Mouse (Mus musculus): Measurements from ENCODE around the gene Gm49776. TPM values are rescaled to one million over a fixed set of nuclear protein-coding genes. Genes with fewer than 3 reads are reported as not detected.

Gene Gm49776
- polyA plus RNA-seq, 1 experiment from 2014 or later, result 1.3 TPM

GRCm38 (mm10) chr16:18233451-18233850 is 24.7 kb downstream of the Gm49776 start:
- no peak overlapping the region for H3K4me3 ChIP-seq (replicated peaks)
- peaks cover 65% of the 10 kb centered on the region for H3K4me1 ChIP-seq (replicated peaks)
- H3K9ac ChIP-seq, result no peak overlapping the region
- no peak for ATAC-seq (ENCODE audit: low read depth)
- H3K27me3 ChIP-seq, result peaks cover 35% of the 10 kb centered on the region
- H3K9me3 ChIP-seq (replicated peaks), result no peaks in the 10 kb centered on the region
- no peak overlapping the region for H3K4me2 ChIP-seq
- 22% methylated on average over 1 of the region's 1 CpGs for WGBS (ENCODE audit: insufficient replicate concordance)
- DNase-seq, result no peak
- H3K27ac ChIP-seq, result no peak overlapping the region
- peaks cover 8% of the 10 kb centered on the region for H3K36me3 ChIP-seq

- H3K4me2 ChIP-seq, result no peak overlapping the region
- WGBS (ENCODE audit: insufficient replicate concordance), result 63% methylated on average over 4 of the region's 4 CpGs
- peaks cover 56% of the 10 kb centered on the region for H3K4me1 ChIP-seq (replicated peaks)
- no peak overlapping the region for H3K27ac ChIP-seq
- DNase-seq, result no peak
- H3K36me3 ChIP-seq, result peaks cover 5% of the 10 kb centered on the region; the same call in 1 of the 2 replicates
- no peak overlapping the region for H3K4me3 ChIP-seq (replicated peaks)
- no peak overlapping the region for H3K9ac ChIP-seq
- peaks cover 35% of the 10 kb centered on the region for H3K27me3 ChIP-seq
- no peaks in the 10 kb centered on the region for H3K9me3 ChIP-seq (replicated peaks)
- ATAC-seq (ENCODE audit: low read depth), result no peak
Observed at GRCm38 (mm10) chr16:18231451-18231850, 26.7 kb downstream of the Gm49776 start.

GRCm38 (mm10) chr16:18231047-18231446 is 27.1 kb downstream of the Gm49776 start:
- no peak overlapping the region for H3K27ac ChIP-seq
- peaks cover 9% of the 10 kb centered on the region; the same call in 1 of the 2 replicates for H3K36me3 ChIP-seq
- no peak for DNase-seq
- no peak overlapping the region for H3K9ac ChIP-seq
- no peak for ATAC-seq (ENCODE audit: low read depth)
- H3K4me1 ChIP-seq (replicated peaks), result peaks cover 52% of the 10 kb centered on the region
- no peaks in the 10 kb centered on the region for H3K9me3 ChIP-seq (replicated peaks)
- WGBS (ENCODE audit: insufficient replicate concordance), result 64% methylated on average over 3 of the region's 3 CpGs
- H3K4me3 ChIP-seq (replicated peaks), result no peak overlapping the region
- H3K27me3 ChIP-seq, result peaks cover 31% of the 10 kb centered on the region
- H3K4me2 ChIP-seq, result no peak overlapping the region

- Histone ChIP-seq H3K9ac (no peak overlapping the region), H3K36me3 (peaks cover 11% of the 10 kb centered on the region; the same call in 1 of the 2 replicates), H3K27ac (no peak overlapping the region), H3K4me3 (replicated peaks) (no peak overlapping the region), H3K4me1 (replicated peaks) (peaks cover 47% of the 10 kb centered on the region), H3K27me3 (peaks cover 27% of the 10 kb centered on the region), H3K4me2 (no peak overlapping the region), H3K9me3 (replicated peaks) (no peaks in the 10 kb centered on the region)
- DNase-seq (no peak), ATAC-seq (ENCODE audit: low read depth) (no peak)
- WGBS (ENCODE audit: insufficient replicate concordance), result 77% methylated on average over 6 of the region's 6 CpGs
Observed at GRCm38 (mm10) chr16:18230617-18231016, 27.5 kb downstream of the Gm49776 start.

GRCm38 (mm10) chr16:18229622-18230021 is 28.5 kb downstream of the Gm49776 start:
- WGBS (ENCODE audit: insufficient replicate concordance), result 71% methylated on average over 11 of the region's 11 CpGs
- Histone ChIP-seq H3K27ac (no peak overlapping the region), H3K9ac (no peak overlapping the region), H3K36me3 (peaks cover 17% of the 10 kb centered on the region), H3K4me1 (replicated peaks) (peaks cover 38% of the 10 kb centered on the region), H3K4me2 (no peak overlapping the region), H3K9me3 (replicated peaks) (no peaks in the 10 kb centered on the region), H3K4me3 (replicated peaks) (no peak overlapping the region), H3K27me3 (peaks cover 17% of the 10 kb centered on the region)
- ATAC-seq (ENCODE audit: low read depth) (no peak), DNase-seq (no peak)

GRCm38 (mm10) chr16:18228856-18229255 is 29.3 kb downstream of the Gm49776 start:
- Histone ChIP-seq H3K4me3 (replicated peaks) (no peak overlapping the region), H3K9me3 (replicated peaks) (no peaks in the 10 kb centered on the region), H3K27me3 (peaks cover 9% of the 10 kb centered on the region), H3K27ac (no peak overlapping the region), H3K4me1 (replicated peaks) (peaks cover 30% of the 10 kb centered on the region), H3K4me2 (no peak overlapping the region), H3K36me3 (peaks cover 24% of the 10 kb centered on the region), H3K9ac (no peak overlapping the region)
- WGBS (ENCODE audit: insufficient replicate concordance), result 76% methylated on average over 4 of the region's 4 CpGs
- ATAC-seq (ENCODE audit: low read depth), result no peak
- DNase-seq, result no peak

GRCm38 (mm10) chr16:18227897-18228422 is 30.2 kb downstream of the Gm49776 start:
- H3K4me1 ChIP-seq (replicated peaks), result peaks cover 23% of the 10 kb centered on the region
- 79% methylated on average over 20 of the region's 20 CpGs for WGBS (ENCODE audit: insufficient replicate concordance)
- no peaks in the 10 kb centered on the region for H3K9me3 ChIP-seq (replicated peaks)
- peaks cover under 1% of the 10 kb centered on the region; the same call in 1 of the 2 replicates for H3K27me3 ChIP-seq
- no peak overlapping the region for H3K9ac ChIP-seq
- no peak overlapping the region for H3K4me3 ChIP-seq (replicated peaks)
- peaks cover 26% of the 10 kb centered on the region for H3K36me3 ChIP-seq
- no peak overlapping the region for H3K4me2 ChIP-seq
- H3K27ac ChIP-seq, result no peak overlapping the region
- ATAC-seq (ENCODE audit: low read depth), result peak; percentile 26
- DNase-seq, result no peak

GRCm38 (mm10) chr16:18227187-18227586 is 30.9 kb downstream of the Gm49776 start:
- no peak overlapping the region for H3K27ac ChIP-seq
- H3K4me3 ChIP-seq (replicated peaks), result no peak overlapping the region
- 83% methylated on average over 13 of the region's 13 CpGs for WGBS (ENCODE audit: insufficient replicate concordance)
- no peaks in the 10 kb centered on the region for H3K9me3 ChIP-seq (replicated peaks)
- peaks cover 26% of the 10 kb centered on the region for H3K36me3 ChIP-seq
- no peak for ATAC-seq (ENCODE audit: low read depth)
- no peak overlapping the region for H3K4me2 ChIP-seq
- H3K27me3 ChIP-seq, result no peaks in the 10 kb centered on the region
- no peak overlapping the region for H3K9ac ChIP-seq
- H3K4me1 ChIP-seq (replicated peaks), result peaks cover 23% of the 10 kb centered on the region
- no peak for DNase-seq

GRCm38 (mm10) chr16:18222188-18222587 is 35.9 kb downstream of the Gm49776 start:
- DNase-seq, result no peak
- H3K4me1 ChIP-seq (replicated peaks), result peaks cover 12% of the 10 kb centered on the region
- no peak overlapping the region for H3K4me3 ChIP-seq (replicated peaks)
- H3K4me2 ChIP-seq, result no peak overlapping the region
- no peak for ATAC-seq (ENCODE audit: low read depth)
- H3K27me3 ChIP-seq, result no peaks in the 10 kb centered on the region
- H3K27ac ChIP-seq, result no peak overlapping the region
- no peaks in the 10 kb centered on the region for H3K9me3 ChIP-seq (replicated peaks)
- 73% methylated on average over 11 of the region's 11 CpGs for WGBS (ENCODE audit: insufficient replicate concordance)
- H3K36me3 ChIP-seq, result peaks cover 26% of the 10 kb centered on the region
- no peak overlapping the region for H3K9ac ChIP-seq

- DNase-seq (no peak), ATAC-seq (ENCODE audit: low read depth) (no peak)
- 60% methylated on average over 11 of the region's 11 CpGs for WGBS (ENCODE audit: insufficient replicate concordance)
- Histone ChIP-seq H3K4me2 (no peak overlapping the region), H3K27ac (no peak overlapping the region), H3K4me1 (replicated peaks) (peaks cover 12% of the 10 kb centered on the region), H3K9ac (no peak overlapping the region), H3K27me3 (no peaks in the 10 kb centered on the region), H3K4me3 (replicated peaks) (no peak overlapping the region), H3K36me3 (peaks cover 21% of the 10 kb centered on the region), H3K9me3 (replicated peaks) (no peaks in the 10 kb centered on the region)
Observed at GRCm38 (mm10) chr16:18221543-18221898, 36.6 kb downstream of the Gm49776 start.

- Histone ChIP-seq H3K9ac (no peak overlapping the region), H3K9me3 (replicated peaks) (no peaks in the 10 kb centered on the region), H3K4me2 (no peak overlapping the region), H3K27ac (no peak overlapping the region), H3K36me3 (peaks cover 17% of the 10 kb centered on the region), H3K4me3 (replicated peaks) (no peak overlapping the region), H3K4me1 (replicated peaks) (peaks cover 12% of the 10 kb centered on the region), H3K27me3 (no peaks in the 10 kb centered on the region)
- ATAC-seq (ENCODE audit: low read depth), result no peak
- DNase-seq, result no peak
- 74% methylated on average over 6 of the region's 6 CpGs for WGBS (ENCODE audit: insufficient replicate concordance)
Observed at GRCm38 (mm10) chr16:18220856-18221542, 37.1 kb downstream of the Gm49776 start.

- no peaks in the 10 kb centered on the region for H3K27me3 ChIP-seq
- DNase-seq (no peak), ATAC-seq (ENCODE audit: low read depth) (0 out of 2 replicates have a peak, but pooled peaks have one; percentile 14)
- H3K9me3 ChIP-seq (replicated peaks), result no peaks in the 10 kb centered on the region
- H3K4me2 ChIP-seq, result no peak overlapping the region
- peaks cover 12% of the 10 kb centered on the region for H3K36me3 ChIP-seq
- WGBS (ENCODE audit: insufficient replicate concordance), result 37% methylated on average over 8 of the region's 8 CpGs
- H3K9ac ChIP-seq, result no peak overlapping the region
- no peak overlapping the region for H3K4me3 ChIP-seq (replicated peaks)
- no peak overlapping the region; the same call in 1 of the 2 replicates for H3K27ac ChIP-seq
- peaks cover 12% of the 10 kb centered on the region for H3K4me1 ChIP-seq (replicated peaks)
Observed at GRCm38 (mm10) chr16:18220001-18220400, 38.1 kb downstream of the Gm49776 start.

Measured in liver, embryonic 13.5 days (tissue).